Mouse (Mus musculus): Measurements from ENCODE around the gene Gm49369.
A peak's percentile ranks its signal among the peaks of the same experiment; 100 is the strongest.

Gene Gm49369

DNA sequence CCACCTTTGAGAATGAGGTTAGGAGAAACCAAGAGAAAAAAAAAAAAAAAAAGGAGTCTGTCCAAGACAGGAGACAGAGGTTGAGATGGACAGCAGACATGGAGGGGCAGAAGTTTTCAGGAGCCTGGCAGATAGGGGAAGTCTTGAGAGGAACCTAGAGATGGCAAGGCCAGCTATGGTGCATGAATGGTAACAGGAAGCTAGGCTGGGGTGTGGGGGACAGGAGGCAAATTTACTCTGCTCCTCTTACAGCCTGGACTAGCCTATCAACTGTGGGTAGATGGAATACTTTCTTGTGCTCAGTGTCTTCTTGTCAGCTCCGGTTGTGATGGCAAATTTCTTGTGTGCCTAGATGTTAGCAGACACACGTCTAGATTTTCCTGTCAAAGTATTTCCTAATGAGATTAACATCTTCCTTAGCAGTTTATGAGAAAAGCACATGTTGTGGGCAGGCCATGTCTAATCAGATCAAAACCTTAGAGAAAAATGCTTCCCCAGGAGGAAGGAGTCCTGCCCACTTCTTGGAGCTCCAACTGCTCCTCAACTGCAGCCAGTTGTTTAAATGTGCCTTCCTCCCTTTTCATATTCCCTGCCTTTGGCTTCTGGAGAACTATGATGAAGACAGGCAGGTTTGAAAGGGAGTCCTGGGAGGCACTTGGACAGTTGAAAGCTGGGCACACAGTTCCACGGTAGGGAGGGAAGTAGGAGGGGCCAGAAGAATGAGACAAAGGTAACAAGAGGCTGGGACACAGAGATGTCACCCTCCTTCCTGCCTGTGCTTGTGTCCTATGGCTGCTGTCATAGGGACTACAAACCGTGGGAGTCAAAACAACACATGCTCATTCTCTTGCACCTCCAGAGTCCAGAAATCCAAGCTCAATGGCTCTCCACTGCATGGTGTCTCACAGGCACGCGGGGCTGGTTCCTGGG lies 12.1 kb upstream of the Gm49369 start:
- DNase-seq (ENCODE audit: low spot score in 2 of 2), result no peak

DNA sequence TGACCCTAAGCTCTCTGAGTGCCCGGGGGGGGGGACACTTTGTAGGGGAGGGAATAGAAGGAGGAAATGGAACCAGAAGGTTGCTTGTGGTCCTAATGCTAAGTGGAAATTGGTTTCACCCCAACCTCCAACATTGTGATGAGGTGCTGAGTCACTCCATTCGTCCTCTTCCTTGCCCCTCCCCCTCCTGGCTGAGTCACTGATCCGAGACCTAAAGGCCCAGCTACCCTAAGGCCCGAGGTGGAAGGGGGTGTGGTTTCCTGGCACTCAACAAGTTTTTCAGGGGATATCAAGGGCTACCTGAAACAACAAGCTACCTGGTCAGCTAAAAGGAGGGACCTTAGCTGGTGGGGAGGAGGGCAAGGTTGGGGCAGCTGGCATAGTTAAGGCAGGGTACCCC lies 10.7 kb upstream of the Gm49369 start:
- DNase-seq (ENCODE audit: low spot score in 2 of 2), result no peak

DNA sequence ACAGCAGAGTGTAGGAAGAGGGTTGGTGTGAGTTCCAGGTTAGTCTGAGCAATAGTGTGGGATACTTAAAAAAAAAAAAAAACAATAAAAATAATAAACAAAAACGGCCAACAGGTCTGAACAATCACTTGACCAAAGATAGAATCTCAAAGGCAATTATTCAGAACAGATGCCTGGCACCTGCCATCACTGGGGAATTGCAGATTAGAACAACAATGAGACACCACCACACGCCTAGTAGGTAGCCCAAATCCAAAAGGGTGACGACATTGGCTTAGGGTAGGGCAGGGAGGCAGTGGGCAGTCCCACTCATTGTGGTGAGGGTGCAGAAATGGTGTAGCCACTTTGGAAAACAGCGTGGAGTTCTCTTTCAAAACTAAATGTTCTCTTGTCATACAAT lies 9.1 kb upstream of the Gm49369 start:
- DNase-seq (ENCODE audit: low spot score in 2 of 2), result no peak

DNA sequence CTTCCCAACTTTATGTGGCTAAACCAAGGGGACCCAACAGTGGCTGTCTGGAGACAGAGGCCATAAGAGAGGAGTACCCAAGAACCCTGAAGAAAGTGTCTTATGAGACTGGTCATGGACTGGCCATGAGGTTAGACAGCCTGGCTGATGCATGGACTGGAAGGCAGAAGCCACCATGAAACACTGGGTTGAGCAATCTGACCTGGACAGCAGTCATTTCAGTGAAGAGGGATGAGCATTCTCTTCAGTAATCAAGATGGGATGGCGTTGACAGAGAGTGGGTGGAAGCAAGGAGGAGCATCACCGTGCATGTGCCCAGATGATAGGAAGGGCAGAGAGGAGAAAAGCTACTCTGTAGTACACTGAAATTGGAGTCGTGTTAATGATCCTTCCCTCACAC lies 8.6 kb upstream of the Gm49369 start:
- DNase-seq (ENCODE audit: low spot score in 2 of 2), result no peak

DNA sequence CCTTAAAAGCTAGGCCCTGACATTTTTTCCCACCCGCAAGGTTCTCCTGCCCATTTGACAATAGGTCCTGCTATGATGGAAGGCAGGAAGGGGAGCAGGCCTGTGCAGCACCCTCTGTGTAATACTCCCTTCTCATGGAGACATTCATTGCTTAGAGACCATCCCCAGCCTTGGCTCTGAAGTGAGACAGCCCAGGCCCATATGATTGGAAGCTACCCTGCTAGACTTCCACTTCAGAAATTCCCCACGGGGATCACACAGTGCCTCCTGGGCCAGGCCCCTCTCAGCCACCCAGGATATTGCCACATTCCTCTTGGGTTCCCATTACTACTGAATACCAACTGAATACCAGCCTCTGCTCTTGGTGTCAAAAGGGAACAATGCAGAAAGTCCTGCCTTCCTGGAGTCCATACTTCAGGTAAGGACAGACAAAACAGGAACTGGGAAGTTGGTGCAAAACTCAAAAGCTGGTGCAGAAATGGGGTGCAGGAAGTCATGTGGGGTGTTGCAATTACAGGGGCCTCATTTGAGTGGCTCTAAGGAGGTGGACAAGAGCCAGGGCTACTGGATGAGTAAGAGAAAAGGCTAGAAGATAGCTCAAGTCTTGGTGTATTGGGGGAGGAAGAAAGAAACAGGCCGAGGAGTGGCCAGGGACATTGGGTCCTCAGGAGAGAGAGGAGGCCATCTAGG lies 7.6 kb upstream of the Gm49369 start:
- DNase-seq (ENCODE audit: low spot score in 2 of 2), result no peak

DNA sequence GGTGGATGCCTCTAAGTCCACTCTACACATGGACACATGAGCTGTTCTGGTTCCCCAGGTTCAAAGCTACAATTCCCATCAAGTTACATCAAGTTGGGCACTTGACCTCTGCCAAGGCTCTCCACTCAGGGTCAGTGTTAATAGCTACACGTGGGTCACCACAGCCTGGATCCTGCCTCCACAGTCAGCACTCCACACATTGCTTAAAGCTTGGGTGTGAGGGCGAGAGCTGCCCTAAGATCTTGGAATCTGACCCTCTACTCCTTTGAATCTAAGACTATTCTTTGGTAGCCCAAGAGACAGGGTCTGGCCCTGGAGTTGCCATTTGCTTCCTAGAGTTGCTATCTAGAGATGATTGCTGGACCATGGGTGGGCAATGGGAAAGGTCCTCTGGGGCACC lies 6.3 kb upstream of the Gm49369 start:
- DNase-seq (ENCODE audit: low spot score in 2 of 2), result no peak

DNA sequence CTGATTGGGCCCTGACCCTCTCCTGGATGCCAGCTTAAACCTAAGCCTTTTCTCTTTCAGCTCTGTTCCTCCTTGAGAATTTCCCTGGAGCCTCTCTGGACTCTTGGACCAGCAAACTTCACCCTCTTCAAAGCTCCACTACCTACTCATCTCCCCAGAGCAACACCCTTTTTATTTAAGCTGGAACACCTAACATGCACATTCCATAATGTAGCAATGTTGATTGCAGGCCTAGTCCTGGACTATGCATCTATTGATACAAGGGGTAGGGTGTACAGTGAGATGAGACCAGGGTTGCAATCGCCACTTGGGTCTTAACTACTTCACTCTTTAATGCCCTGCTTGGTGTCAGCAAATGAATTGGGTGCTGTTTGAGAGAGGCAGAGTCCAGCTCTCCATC lies 5.7 kb upstream of the Gm49369 start:
- DNase-seq (ENCODE audit: low spot score in 2 of 2), result no peak

DNA sequence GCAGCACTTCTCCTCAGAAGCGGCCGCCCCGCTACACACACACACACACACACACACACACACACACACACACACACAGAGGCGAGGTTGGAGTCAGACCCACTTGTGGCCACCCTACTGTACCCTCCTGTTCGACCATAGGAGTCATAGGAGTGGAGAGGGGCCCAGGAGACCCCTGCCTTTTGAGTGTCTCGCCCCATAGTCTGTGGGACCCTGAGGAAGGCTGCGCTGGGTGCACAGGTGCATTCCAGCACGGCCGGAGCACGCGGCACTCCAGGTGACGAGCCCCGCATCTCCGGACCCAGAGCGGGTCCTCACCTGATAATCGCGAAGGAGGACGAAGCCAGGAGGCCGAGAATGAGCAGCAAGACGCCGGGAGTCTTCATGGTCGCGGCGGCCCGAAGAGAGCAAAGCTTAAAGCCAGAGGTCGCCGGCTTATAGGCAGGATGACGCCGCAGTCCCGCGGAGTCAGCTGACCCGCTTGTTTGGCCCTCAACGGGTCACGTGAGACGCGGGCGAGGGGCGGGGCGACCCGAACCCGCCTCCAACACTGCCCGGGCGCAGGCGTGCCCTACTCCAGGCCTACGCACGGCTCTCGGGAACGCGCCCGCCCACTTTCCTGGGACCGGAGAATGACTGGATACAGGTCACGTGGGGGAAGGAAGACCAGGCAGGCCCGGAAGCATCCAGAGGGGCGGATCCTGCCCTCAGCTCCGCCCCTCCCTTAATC lies 5.1 kb upstream of the Gm49369 start, which contains the start of gene Ctsd:
Gene Ctsd, minus strand, starts transcription at position 620 of the 730 bp plus-strand sequence.
- DNase-seq (ENCODE audit: low spot score in 2 of 2), result peak; percentile 97

DNA sequence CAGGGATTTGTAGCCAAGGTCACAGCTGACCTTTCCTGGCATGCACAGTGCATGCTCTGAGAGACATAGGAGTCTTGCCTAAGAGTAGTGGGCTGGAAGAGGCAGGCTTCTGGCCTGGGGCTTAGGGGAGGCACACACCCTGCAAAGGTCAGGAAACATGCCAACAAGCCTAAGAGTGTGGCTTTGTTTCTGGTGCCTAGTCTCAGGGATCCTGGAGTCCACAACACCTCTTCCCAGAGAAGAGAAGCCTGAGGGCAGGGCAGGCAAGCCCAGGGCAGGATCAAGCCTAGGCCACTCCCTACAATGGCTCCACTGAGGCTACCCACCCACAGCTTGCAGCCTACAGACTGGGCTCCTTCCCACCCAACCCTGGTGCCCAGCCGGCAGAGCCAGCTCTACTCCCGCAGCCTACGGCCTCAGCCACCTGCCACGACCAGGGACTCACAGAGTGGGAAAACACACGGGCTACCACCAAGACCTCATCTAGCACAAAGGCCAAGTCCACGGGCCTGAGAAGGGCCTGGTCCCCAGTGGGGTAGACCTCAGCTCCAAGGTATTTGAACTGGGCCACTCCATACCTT lies 4.2 kb upstream of the Gm49369 start:
- DNase-seq (ENCODE audit: low spot score in 2 of 2), result no peak

DNA sequence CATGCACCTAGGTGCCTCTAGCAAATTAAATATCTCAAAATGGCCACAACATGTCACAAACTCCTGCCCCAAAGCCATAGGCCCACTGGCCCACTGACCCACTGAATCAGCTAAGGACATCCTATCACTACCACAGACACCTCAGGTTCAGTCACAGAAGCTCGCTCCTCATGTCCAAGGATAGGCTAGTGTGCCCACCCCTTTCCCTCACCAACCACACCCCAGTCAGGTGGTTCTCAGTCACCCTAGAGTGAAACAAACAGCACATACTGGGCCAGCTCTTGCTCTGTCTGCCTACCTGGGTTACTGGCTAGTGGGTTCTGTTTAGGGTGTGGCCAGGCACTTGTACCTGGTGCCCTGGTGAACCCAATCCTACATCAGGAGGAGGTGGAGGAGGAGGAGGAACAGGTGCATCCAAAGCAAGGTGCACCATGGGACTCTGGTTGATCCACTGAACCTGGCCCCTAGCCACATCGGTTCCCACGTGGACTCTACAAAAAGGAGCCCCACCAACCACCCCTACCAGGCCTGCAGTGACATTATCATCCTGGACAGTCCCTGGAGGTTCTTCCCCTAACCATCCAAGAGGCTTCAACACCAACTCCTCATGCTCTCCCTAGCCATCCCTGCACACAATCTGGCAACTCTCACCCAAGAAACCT lies 3.4 kb upstream of the Gm49369 start:
- no peak for DNase-seq (ENCODE audit: low spot score in 2 of 2)

DNA sequence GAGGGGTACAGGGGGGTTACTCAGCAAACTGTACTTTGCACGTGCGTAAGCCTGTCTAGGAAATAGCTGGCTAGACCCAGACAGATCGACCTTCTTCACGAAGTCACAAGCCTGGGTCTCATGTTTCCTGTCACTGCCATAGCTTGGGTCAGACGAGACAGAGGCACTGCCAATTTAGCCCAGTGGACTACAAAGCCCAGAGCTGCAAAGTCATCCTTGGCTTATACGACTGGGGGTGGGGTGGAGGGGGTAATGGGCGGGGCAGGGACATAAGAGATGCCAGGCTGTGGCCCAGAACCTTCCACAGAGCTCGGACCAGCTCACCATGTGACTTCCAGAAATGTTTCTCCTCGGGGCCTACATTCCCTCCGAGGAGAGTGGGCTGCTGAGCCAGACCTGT lies 1.8 kb upstream of the Gm49369 start:
- DNase-seq (ENCODE audit: low spot score in 2 of 2), result no peak

DNA sequence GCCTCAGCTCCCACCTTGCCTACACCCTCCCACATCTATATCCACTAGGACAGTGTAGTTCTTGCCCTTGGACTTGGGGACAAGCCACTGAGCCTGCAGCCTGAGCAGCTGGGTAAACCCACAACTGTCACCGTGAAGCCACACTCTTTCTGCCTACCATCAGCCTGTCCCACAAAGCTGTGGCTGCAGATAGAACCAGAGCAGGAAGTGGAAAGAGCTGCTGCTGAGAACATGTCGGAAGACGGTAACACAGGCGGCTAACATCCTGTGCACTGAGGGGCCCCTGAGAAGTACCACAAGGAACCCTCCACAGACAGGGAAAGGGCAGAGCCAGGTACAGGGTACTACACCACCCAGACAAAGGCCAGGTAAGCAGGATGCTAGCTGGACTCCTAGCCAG lies 1.3 kb downstream of the Gm49369 start:
- no peak for DNase-seq (ENCODE audit: low spot score in 2 of 2)

DNA sequence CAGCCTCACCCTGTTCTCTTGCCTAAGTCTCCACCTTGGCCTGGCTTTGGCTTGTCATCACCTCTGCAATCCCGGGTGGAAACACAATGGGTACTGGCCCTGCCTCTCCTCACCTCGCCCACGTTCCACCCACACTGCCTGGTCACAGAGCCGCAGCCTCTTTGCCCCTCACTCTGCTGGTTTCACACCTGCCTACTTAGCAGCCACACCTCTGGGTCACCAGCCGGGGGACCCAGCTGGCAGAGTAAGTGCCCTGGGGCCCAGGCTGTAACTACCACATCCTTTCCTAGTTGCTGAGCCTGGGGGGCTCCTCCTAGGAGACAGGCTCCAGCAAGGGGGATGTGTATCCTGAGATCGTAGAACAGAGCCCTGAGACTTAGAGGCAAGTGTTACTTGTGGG lies 3.3 kb downstream of the Gm49369 start:
- DNase-seq (ENCODE audit: low spot score in 2 of 2), result no peak

DNA sequence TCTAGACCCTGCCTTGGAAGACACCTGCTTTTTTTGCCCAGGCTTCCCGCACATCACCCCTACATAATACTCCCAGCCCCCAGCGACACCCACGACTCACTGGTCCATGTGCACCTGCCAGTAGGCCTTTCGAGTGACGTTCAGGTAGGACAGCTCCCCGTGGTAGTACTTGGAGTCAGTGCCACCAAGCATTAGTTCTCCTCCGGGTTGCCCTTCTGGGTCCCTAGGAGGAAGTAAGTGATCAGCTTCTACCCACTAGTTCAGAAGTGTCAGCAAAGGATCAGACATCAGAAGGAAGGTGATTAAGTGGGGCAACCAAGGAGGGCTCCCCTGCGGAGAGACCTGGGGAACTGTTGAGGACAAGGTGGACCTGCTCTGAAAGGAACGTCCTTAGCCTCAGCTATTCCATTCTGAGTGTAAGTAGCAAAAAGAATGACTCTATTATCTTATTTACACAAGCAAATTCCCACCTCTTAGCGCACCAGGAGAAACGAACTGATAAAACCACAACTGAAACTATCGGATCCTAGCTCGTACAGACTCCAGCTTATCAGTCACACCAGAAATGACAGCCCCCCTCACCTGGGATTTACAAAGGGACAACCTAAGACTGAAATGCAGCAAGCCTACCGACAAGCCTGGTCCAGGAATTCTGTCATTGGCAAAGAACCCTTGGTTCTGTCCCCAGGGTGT lies 5.1 kb downstream of the Gm49369 start:
- DNase-seq (ENCODE audit: low spot score in 2 of 2), result no peak

DNA sequence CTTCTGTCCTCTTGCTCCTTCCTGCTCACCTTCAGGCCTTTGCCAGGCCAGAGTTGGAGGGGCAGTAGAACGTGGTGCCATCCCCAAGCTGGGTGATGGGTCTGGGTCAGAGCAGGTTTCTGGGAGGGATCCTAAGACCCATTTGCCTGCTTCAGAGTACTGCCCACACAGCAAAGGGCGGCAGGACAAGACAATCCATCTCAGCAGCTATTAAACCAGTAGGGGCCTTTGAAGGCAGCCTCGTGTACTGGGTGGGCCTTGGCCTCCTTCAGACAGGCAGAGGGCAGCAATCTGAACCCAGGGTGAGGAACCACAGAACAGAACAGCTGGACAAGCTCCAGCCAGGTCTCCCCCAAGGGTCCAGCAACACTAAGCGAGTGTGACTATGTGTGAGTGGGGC lies 6.4 kb downstream of the Gm49369 start:
- DNase-seq (ENCODE audit: low spot score in 2 of 2), result no peak

DNA sequence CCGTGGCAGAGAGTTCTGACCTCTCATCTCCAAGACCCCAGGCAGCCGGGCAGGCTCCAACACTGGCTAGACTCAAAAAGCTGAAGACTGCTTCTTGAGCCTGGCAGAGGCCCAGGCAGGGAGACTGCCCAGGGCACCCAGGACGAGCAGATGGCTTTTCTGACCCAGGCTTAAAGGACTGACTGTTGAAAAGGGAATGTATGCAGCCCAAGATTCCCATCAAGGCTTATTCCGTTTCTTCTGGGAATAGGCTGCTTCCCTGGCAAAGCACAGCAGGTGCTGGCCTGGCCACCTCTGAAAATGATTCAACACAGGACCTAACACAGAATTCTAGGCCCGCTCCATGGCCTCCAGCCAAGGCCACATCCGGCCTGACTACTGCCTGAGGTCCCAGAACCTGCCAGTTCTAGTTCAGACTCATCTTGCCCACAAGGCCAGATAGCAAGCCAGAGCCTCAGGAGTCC lies 7.2 kb downstream of the Gm49369 start:
- DNase-seq (ENCODE audit: low spot score in 2 of 2), result no peak

DNA sequence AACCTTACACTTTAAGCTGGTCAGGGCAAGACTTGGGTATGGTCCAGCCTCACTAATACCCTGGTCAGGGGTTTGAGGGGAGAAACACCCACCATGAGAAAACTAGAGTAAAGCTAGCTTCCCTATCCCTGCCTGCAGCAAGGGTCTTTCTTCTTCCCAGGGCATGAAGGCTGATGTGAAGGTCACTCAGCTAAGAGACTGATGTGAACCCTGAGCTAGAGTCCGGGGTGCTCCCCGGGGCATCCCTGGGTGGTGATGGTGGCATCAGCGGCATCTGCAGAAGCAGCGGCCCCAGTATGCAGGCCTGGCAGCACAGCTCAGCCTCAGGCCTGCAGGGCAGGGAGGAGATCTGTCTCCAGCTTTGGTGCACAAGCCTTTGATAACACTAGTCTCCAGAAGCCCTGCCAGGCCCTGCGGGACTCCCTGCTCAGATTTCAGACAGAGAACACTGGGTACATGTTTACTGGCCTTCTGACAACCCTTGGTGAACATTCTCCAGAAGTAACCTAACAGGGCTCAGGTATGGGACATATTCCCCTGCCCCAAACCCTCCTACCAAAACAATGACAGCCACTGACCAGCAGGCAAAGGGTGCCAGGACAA lies 8.0 kb downstream of the Gm49369 start:
- DNase-seq (ENCODE audit: low spot score in 2 of 2), result no peak

DNA sequence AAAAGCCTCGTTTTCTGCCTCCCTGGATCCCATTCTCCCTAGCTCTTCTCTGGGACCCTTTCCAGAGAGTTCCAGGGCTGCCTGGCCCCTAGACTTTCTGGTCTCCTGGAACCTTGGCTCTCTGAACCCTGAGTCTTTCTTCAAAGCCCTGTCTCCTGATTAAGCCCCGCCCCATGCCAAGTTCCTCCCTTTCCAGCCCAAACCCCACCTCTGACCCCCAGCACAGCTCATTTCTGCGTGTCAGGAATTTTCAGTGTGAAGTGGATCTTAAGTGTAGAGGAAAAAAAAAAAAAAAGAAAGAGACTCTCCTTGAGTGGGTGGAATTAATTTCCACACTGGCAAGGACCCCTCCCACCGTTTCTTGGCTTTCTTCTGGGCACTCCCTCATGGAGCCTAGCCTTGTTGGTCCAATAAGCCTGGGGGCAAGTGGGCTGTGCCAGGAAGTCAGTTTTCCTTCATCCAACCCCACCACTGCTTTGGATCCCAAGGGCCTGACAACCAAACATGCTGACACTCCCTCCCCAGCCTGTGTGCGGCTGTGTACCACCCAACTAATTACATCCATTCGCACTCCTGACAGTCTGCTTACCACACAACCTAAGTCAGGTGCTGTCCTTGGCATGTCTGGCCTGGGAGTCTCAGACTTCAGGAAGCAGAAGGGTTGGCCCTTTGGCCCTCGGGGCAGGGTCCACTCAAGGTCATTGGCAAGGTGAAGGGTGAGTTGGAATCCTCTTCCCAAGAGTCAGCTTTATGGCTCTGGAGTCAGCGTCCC lies 8.6 kb downstream of the Gm49369 start, which contains the start of gene Ifitm10:
Gene Ifitm10, minus strand, starts transcription at position 113 of the 772 bp plus-strand sequence.
- no peak for DNase-seq (ENCODE audit: low spot score in 2 of 2)

DNA sequence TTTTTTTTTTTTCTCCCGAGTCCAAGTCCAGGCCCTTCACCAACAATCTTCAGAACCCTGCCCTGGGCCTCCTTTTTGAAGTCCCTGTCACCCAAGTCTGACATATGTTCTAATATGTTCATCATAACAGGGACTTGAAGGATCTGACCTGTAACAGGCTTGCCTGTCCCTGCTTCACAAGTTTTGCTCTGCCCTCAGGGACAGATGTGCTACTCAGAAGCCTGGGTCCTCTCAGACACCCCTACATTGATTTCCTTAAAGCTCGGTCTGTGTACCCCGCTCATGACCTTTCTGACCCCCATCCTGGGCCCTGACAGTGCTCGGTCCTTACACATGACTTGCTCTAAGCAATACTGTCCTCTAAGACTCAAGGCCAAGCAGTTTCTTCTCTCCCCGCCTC lies 9.4 kb downstream of the Gm49369 start:
- DNase-seq (ENCODE audit: low spot score in 2 of 2), result no peak
